Mouse (Mus musculus): ENCODE data around the gene Slc7a11. TPM values are rescaled to one million over a fixed set of nuclear protein-coding genes. Genes with fewer than 3 reads are reported as not detected.
"Not testable (repeated sequence)": the region's sequence is repeated elsewhere in the genome, so short reads cannot be mapped to it uniquely, and the experiment has no call there.

Slc7a11 gene
- polyA plus RNA-seq, 1 experiment: 7.2 TPM

- Histone ChIP-seq H3K27me3 (ENCODE audit: control insufficient read depth, insufficient read depth, insufficient read length) (no peaks in the 10 kb centered on the region), H3ac (ENCODE audit: control insufficient read depth, insufficient read length) (no peak overlapping the region), H3K79me2 (ENCODE audit: control insufficient read depth, insufficient read depth) (peaks cover 19% of the 10 kb centered on the region), H3K4me2 (ENCODE audit: low read depth) (peak overlapping the region; percentile 7), H3K4me3 (no peak overlapping the region), H3K36me3 (ENCODE audit: control insufficient read depth, insufficient read depth) (peaks cover 17% of the 10 kb centered on the region)
- TF ChIP-seq USF1 (IDR thresholded peaks at IDR 0.05; ENCODE audit: low read depth): peak; percentile 49
- TF ChIP-seq TCF12 (IDR thresholded peaks at IDR 0.05; ENCODE audit: insufficient read depth, poor library complexity, severe bottlenecking): no peak
These were observed 4.7 kb downstream of the Slc7a11 start for GRCm38 (mm10) chr3:50438520-50439253.

GRCm38 (mm10) chr3:50438081-50438480 is 5.3 kb downstream of the Slc7a11 start:
- H3K4me3 ChIP-seq; H3K27me3 ChIP-seq (ENCODE audit: control insufficient read depth, insufficient read depth, insufficient read length); H3ac ChIP-seq (ENCODE audit: control insufficient read depth, insufficient read length): not testable (repeated sequence)
- Histone ChIP-seq H3K79me2 (ENCODE audit: control insufficient read depth, insufficient read depth) (peaks cover 19% of the 10 kb centered on the region), H3K36me3 (ENCODE audit: control insufficient read depth, insufficient read depth) (peaks cover 20% of the 10 kb centered on the region), H3K4me2 (ENCODE audit: low read depth) (peak overlapping the region; percentile 4)

GRCm38 (mm10) chr3:50436409-50436808 is 7.0 kb downstream of the Slc7a11 start:
- H3K36me3 ChIP-seq (ENCODE audit: control insufficient read depth, insufficient read depth): peaks cover 30% of the 10 kb centered on the region
- H3ac ChIP-seq (ENCODE audit: control insufficient read depth, insufficient read length); H3K79me2 ChIP-seq (ENCODE audit: control insufficient read depth, insufficient read depth); H3K27me3 ChIP-seq (ENCODE audit: control insufficient read depth, insufficient read depth, insufficient read length); H3K4me3 ChIP-seq; H3K4me2 ChIP-seq (ENCODE audit: low read depth): not testable (repeated sequence)

- Histone ChIP-seq H3K36me3 (ENCODE audit: control insufficient read depth, insufficient read depth) (peaks cover 35% of the 10 kb centered on the region), H3ac (ENCODE audit: control insufficient read depth, insufficient read length) (no peak overlapping the region), H3K27me3 (ENCODE audit: control insufficient read depth, insufficient read depth, insufficient read length) (no peaks in the 10 kb centered on the region), H3K4me3 (no peak overlapping the region), H3K79me2 (ENCODE audit: control insufficient read depth, insufficient read depth) (no peaks in the 10 kb centered on the region), H3K4me2 (ENCODE audit: low read depth) (no peak overlapping the region)
- TF ChIP-seq MYOD1 (IDR thresholded peaks at IDR 0.05; ENCODE audit: control insufficient read depth in 1 of 3, insufficient read length in 2 of 3, low read depth in 2 of 3): no peak
- TF ChIP-seq TCF3 (IDR thresholded peaks at IDR 0.05; ENCODE audit: insufficient read length, low read depth): no peak
- no peak for TF ChIP-seq POLR2AphosphoS2 (IDR thresholded peaks at IDR 0.05; ENCODE audit: insufficient read length, low read depth)
- no peak for TF ChIP-seq REST (IDR thresholded peaks at IDR 0.05; ENCODE audit: insufficient read depth, insufficient read length)
- TF ChIP-seq TCF12 (IDR thresholded peaks at IDR 0.05; ENCODE audit: insufficient read depth, poor library complexity, severe bottlenecking): no peak
- TF ChIP-seq E2F4 (IDR thresholded peaks at IDR 0.05; ENCODE audit: insufficient read depth): no peak
- TF ChIP-seq USF1 (IDR thresholded peaks at IDR 0.05; ENCODE audit: low read depth): no peak
- no peak for TF ChIP-seq CEBPB (IDR thresholded peaks at IDR 0.05; ENCODE audit: insufficient read depth, poor library complexity, severe bottlenecking)
- no peak for TF ChIP-seq POLR2A (IDR thresholded peaks at IDR 0.05; ENCODE audit: insufficient read length, low read depth)
- no peak for TF ChIP-seq MYOG (IDR thresholded peaks at IDR 0.05; ENCODE audit: control insufficient read depth in 1 of 3, insufficient read depth in 1 of 3, insufficient read length in 2 of 3, low read depth in 2 of 3)
- TF ChIP-seq MAX (IDR thresholded peaks at IDR 0.05; ENCODE audit: low read depth): no peak
- TF ChIP-seq SRF (IDR thresholded peaks at IDR 0.05; ENCODE audit: control insufficient read depth, insufficient read length, low read depth): no peak
These were observed 9.6 kb downstream of the Slc7a11 start for GRCm38 (mm10) chr3:50433831-50434230.

GRCm38 (mm10) chr3:50430811-50431210 is 12.6 kb downstream of the Slc7a11 start:
- Histone ChIP-seq H3K36me3 (ENCODE audit: control insufficient read depth, insufficient read depth) (peaks cover 28% of the 10 kb centered on the region), H3K4me2 (ENCODE audit: low read depth) (no peak overlapping the region), H3K79me2 (ENCODE audit: control insufficient read depth, insufficient read depth) (no peaks in the 10 kb centered on the region), H3ac (ENCODE audit: control insufficient read depth, insufficient read length) (no peak overlapping the region), H3K27me3 (ENCODE audit: control insufficient read depth, insufficient read depth, insufficient read length) (no peaks in the 10 kb centered on the region), H3K4me3 (no peak overlapping the region)
- TF ChIP-seq POLR2A (IDR thresholded peaks at IDR 0.05; ENCODE audit: insufficient read length, low read depth) (no peak), REST (IDR thresholded peaks at IDR 0.05; ENCODE audit: insufficient read depth, insufficient read length) (no peak), MYOG (IDR thresholded peaks at IDR 0.05; ENCODE audit: control insufficient read depth in 1 of 3, insufficient read depth in 1 of 3, insufficient read length in 2 of 3, low read depth in 2 of 3) (no peak), USF1 (IDR thresholded peaks at IDR 0.05; ENCODE audit: low read depth) (no peak), MAX (IDR thresholded peaks at IDR 0.05; ENCODE audit: low read depth) (no peak), TCF12 (IDR thresholded peaks at IDR 0.05; ENCODE audit: insufficient read depth, poor library complexity, severe bottlenecking) (no peak), MYOD1 (IDR thresholded peaks at IDR 0.05; ENCODE audit: control insufficient read depth in 1 of 3, insufficient read length in 2 of 3, low read depth in 2 of 3) (no peak), SRF (IDR thresholded peaks at IDR 0.05; ENCODE audit: control insufficient read depth, insufficient read length, low read depth) (no peak)
